Mouse (Mus musculus) olfactory bulb, adult 2 months (tissue): Measurements from ENCODE around the gene Ccm2.

Experiments used
- CTCF ChIP-seq: fragments of 200-500 bp; IDR thresholded peaks from 2 replicates; pipeline ENCODE4 v1.5.1; 2012; ENCODE audit warnings: low read depth, mild to moderate bottlenecking, low read length, moderate library complexity; ENCODE audit not compliant: insufficient read depth
- POLR2A ChIP-seq: fragments of 200-500 bp; IDR thresholded peaks from 2 replicates; pipeline ENCODE4 v1.6.1; 2012; ENCODE audit warnings: mild to moderate bottlenecking, low read depth, low read length, moderate library complexity; ENCODE audit not compliant: insufficient read depth

GRCm38 (mm10) chr11:6625478-6626387 lies 79.0 kb downstream of the Ccm2 start, which contains the start of gene Tbrg4:
- peak; percentile 91 for TF ChIP-seq POLR2A
- no peak for TF ChIP-seq CTCF
